In the genomic region with DNA sequence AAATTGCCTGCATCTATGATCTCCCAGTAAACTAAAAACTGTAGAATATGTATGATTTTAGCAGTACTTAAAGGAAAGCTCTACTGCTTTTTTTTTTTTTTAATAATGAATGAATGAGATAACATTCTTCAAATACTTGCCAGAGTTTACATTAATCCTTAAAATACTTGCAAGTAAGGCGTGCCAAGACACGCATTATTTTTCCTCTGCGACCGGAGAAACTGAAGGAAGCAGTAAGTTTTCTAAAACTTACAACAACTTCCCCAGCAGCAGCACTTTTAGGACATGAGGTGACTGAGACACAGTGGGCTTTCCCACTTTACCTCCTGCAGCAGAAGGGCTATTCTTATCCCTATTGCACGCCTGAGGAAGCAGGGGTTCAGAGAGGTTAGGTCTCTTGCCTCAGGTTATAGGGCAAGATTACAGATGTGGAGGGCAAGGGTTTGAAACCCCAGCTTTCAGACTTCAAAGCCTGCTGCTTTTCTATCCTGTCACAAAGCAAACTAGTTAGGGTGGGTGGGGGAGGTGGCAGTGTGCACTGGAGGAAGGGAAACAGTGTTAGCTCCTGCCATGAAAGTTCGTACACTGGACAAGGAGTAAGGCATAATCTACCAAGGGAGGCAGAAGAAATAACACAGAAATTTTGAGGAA, we compare ENCODE assay signal across 14 mouse cellular contexts.
DNase-seq lines count a peak whose midpoint lies in the region; ATAC-seq and TF ChIP-seq lines count a peak whose summit lies in the region.
"Had no signal": no experiment of that assay in that cellular context is flagged by ENCODE, and none has a peak within 500 bp of the region (broad histone marks: within the 10 kb centered on the region; RNA-seq: fewer than 3 reads in every experiment).

No protein-coding gene starts in this region.

- no peaks in the 10 kb centered on the region for H3K36me3 ChIP-seq in hindbrain, embryonic 10.5 days
- H3K36me3 ChIP-seq in hindbrain, embryonic 16.5 days (ENCODE audit: control insufficient read depth, insufficient read depth, low read length) = no peaks in the 10 kb centered on the region
- no peaks in the 10 kb centered on the region for H3K36me3 ChIP-seq in stomach, embryonic 16.5 days (ENCODE audit: control insufficient read depth, insufficient read depth, low read length)
- H3K36me3 ChIP-seq in stomach, postnatal 0 days (ENCODE audit: control insufficient read depth, insufficient read depth, low read length) = no peaks in the 10 kb centered on the region
- H3K36me3 ChIP-seq in embryonic facial prominence, embryonic 14.5 days (ENCODE audit: control insufficient read depth, insufficient read depth, low read length) = no peaks in the 10 kb centered on the region
- H3K36me3 ChIP-seq: liver, embryonic 15.5 days; midbrain, embryonic 12.5 days; neural tube, embryonic 13.5 days had no signal

- DNase-seq in hindbrain, embryonic 10.5 days (ENCODE audit: low spot score) = peak; percentile 30
- DNase-seq in stomach, postnatal 0 days (ENCODE audit: low spot score) = no peak
- DNase-seq in embryonic facial prominence, embryonic 14.5 days (ENCODE audit: low spot score) = peak; percentile 64
- DNase-seq in spleen, adult 18-20 months = no peak
- DNase-seq in gastrocnemius, postnatal 10 days = no peak
- DNase-seq: cerebellum, adult 2 months; thymus, adult 18-20 months had no signal

- TF ChIP-seq CTCF in stomach, postnatal 0 days (IDR thresholded peaks at IDR 0.05; ENCODE audit: low read depth) = no peak

- H3K4me2 ChIP-seq in hindbrain, embryonic 16.5 days (ENCODE audit: low read length) = no peak overlapping the region
- H3K4me2 ChIP-seq in stomach, embryonic 16.5 days (ENCODE audit: low read depth, low read length) = no peak overlapping the region
- H3K4me2 ChIP-seq in stomach, postnatal 0 days (replicated peaks; ENCODE audit: low read depth) = no peak overlapping the region
- no peak overlapping the region for H3K4me2 ChIP-seq in embryonic facial prominence, embryonic 14.5 days (ENCODE audit: low read depth, low read length)
- H3K4me2 ChIP-seq: liver, embryonic 15.5 days; midbrain, embryonic 12.5 days; neural tube, embryonic 13.5 days had no signal

- H3K9me3 ChIP-seq in hindbrain, embryonic 10.5 days = no peaks in the 10 kb centered on the region
- H3K9me3 ChIP-seq in hindbrain, embryonic 16.5 days (ENCODE audit: control insufficient read depth, low read length) = no peaks in the 10 kb centered on the region
- H3K9me3 ChIP-seq in stomach, embryonic 16.5 days (replicated peaks; ENCODE audit: control insufficient read depth, low read length) = no peaks in the 10 kb centered on the region
- H3K9me3 ChIP-seq in stomach, postnatal 0 days (ENCODE audit: control insufficient read depth, low read length) = no peaks in the 10 kb centered on the region
- no peaks in the 10 kb centered on the region for H3K9me3 ChIP-seq in embryonic facial prominence, embryonic 14.5 days (ENCODE audit: control insufficient read depth, low read length)
- H3K9me3 ChIP-seq: liver, embryonic 15.5 days; midbrain, embryonic 12.5 days; neural tube, embryonic 13.5 days had no signal

- no peak for ATAC-seq in hindbrain, embryonic 16.5 days
- peak; percentile 21; the same call in 1 of the 2 replicates for ATAC-seq in stomach, embryonic 16.5 days (ENCODE audit: insufficient read depth, low FRiP score)
- ATAC-seq in stomach, postnatal 0 days (ENCODE audit: low FRiP score, low TSS enrichment) = no peak
- ATAC-seq in embryonic facial prominence, embryonic 14.5 days (ENCODE audit: low read depth) = no peak
- ATAC-seq: intestine, postnatal 0 days had no signal

- no peak for TF ChIP-seq EP300 in stomach, postnatal 0 days (optimal IDR thresholded peaks at IDR 0.05)

- H3K27me3 ChIP-seq in hindbrain, embryonic 10.5 days (ENCODE audit: insufficient read depth, poor library complexity, severe bottlenecking) = no peaks in the 10 kb centered on the region
- H3K27me3 ChIP-seq in hindbrain, embryonic 16.5 days (replicated peaks; ENCODE audit: control insufficient read depth, insufficient read depth, low read length) = no peaks in the 10 kb centered on the region
- no peaks in the 10 kb centered on the region for H3K27me3 ChIP-seq in stomach, embryonic 16.5 days (ENCODE audit: control insufficient read depth, insufficient read depth, low read length)
- H3K27me3 ChIP-seq in stomach, postnatal 0 days (ENCODE audit: control insufficient read depth, insufficient read depth, low read length) = no peaks in the 10 kb centered on the region
- no peaks in the 10 kb centered on the region for H3K27me3 ChIP-seq in embryonic facial prominence, embryonic 14.5 days (replicated peaks; ENCODE audit: control insufficient read depth, insufficient read depth, low read length)
- H3K27me3 ChIP-seq: liver, embryonic 15.5 days; midbrain, embryonic 12.5 days; neural tube, embryonic 13.5 days had no signal

- 40% methylated on average over 6 of the region's 6 CpGs for WGBS in hindbrain, embryonic 10.5 days
- 60% methylated on average over 6 of the region's 6 CpGs for WGBS in hindbrain, embryonic 16.5 days
- 22% methylated on average over 6 of the region's 6 CpGs for WGBS in stomach, embryonic 16.5 days
- WGBS in stomach, postnatal 0 days = 11% methylated on average over 6 of the region's 6 CpGs
- WGBS in embryonic facial prominence, embryonic 14.5 days = 12% methylated on average over 6 of the region's 6 CpGs

- H3K9ac ChIP-seq in hindbrain, embryonic 16.5 days (ENCODE audit: low read depth, low read length) = no peak overlapping the region
- peak overlapping the region; percentile 48; the same call in 1 of the 2 replicates for H3K9ac ChIP-seq in stomach, embryonic 16.5 days (ENCODE audit: low read length)
- H3K9ac ChIP-seq in stomach, postnatal 0 days (ENCODE audit: low read length) = no peak overlapping the region
- H3K9ac ChIP-seq in embryonic facial prominence, embryonic 14.5 days (ENCODE audit: low read depth, low read length) = no peak overlapping the region
- H3K9ac ChIP-seq: liver, embryonic 15.5 days; midbrain, embryonic 12.5 days; neural tube, embryonic 13.5 days had no signal

- H3K4me3 ChIP-seq in hindbrain, embryonic 10.5 days = no peak overlapping the region
- no peak overlapping the region for H3K4me3 ChIP-seq in hindbrain, embryonic 16.5 days (ENCODE audit: low read length)
- no peak overlapping the region for H3K4me3 ChIP-seq in stomach, embryonic 16.5 days (replicated peaks; ENCODE audit: low read length)
- H3K4me3 ChIP-seq in stomach, postnatal 0 days (ENCODE audit: low read depth, low read length) = no peak overlapping the region
- no peak overlapping the region for H3K4me3 ChIP-seq in embryonic facial prominence, embryonic 14.5 days (ENCODE audit: low read depth, low read length)
- H3K4me3 ChIP-seq: erythroblast, embryonic 14.5 days; liver, embryonic 15.5 days; midbrain, embryonic 12.5 days; neural tube, embryonic 13.5 days had no signal

- 0 out of 2 replicates have a peak overlapping the region, but pooled peaks have one; percentile 26 for H3K27ac ChIP-seq in hindbrain, embryonic 10.5 days
- H3K27ac ChIP-seq in hindbrain, embryonic 16.5 days (ENCODE audit: low read depth, low read length) = no peak overlapping the region
- H3K27ac ChIP-seq in stomach, embryonic 16.5 days (ENCODE audit: low read length) = no peak overlapping the region; the same call in 1 of the 2 replicates
- H3K27ac ChIP-seq in stomach, postnatal 0 days (replicated peaks) = no peak overlapping the region
- H3K27ac ChIP-seq in embryonic facial prominence, embryonic 14.5 days (replicated peaks; ENCODE audit: low read depth, low read length) = no peak overlapping the region
- H3K27ac ChIP-seq: liver, embryonic 15.5 days; midbrain, embryonic 12.5 days; neural tube, embryonic 13.5 days had no signal

- H3K4me1 ChIP-seq in hindbrain, embryonic 10.5 days (replicated peaks) = peaks cover 13% of the 10 kb centered on the region
- no peaks in the 10 kb centered on the region for H3K4me1 ChIP-seq in hindbrain, embryonic 16.5 days (ENCODE audit: control insufficient read depth, insufficient read depth, low read depth, low read length)
- peaks cover 9% of the 10 kb centered on the region for H3K4me1 ChIP-seq in stomach, embryonic 16.5 days (ENCODE audit: control insufficient read depth, insufficient read depth, low read length)
- no peaks in the 10 kb centered on the region; the same call in 1 of the 2 replicates for H3K4me1 ChIP-seq in stomach, postnatal 0 days (replicated peaks; ENCODE audit: control insufficient read depth, insufficient read depth)
- peaks cover 10% of the 10 kb centered on the region; the same call in 1 of the 2 replicates for H3K4me1 ChIP-seq in embryonic facial prominence, embryonic 14.5 days (ENCODE audit: control insufficient read depth, insufficient read depth, low read length)
- H3K4me1 ChIP-seq: neural tube, embryonic 13.5 days had no signal

Comparison
In these comparisons a context has a peak if more than half of its experiments do, and no peak if none do; other contexts are left out.
1. DNase-seq: peak in hindbrain, embryonic 10.5 days (single experiment) and embryonic facial prominence, embryonic 14.5 days (single experiment); none in stomach, postnatal 0 days (single experiment), spleen, adult 18-20 months (0 of 2) and gastrocnemius, postnatal 10 days (single experiment).